Mouse (Mus musculus) erythroblast, embryonic 14.5 days (primary cell): ENCODE measurements at regions not wholly inside any gene's neighbourhood (a gene's known extent, or its start where the extent isn't known, plus 50 kb on each side); places are given as distances from the start of the nearest gene placed in this dataset.

Experiments
- GATA1 ChIP-seq: IDR thresholded peaks from 2 replicates; pipeline ENCODE4 v1.6.1; 2012; ENCODE audit warnings: low read length, inconsistent platforms, mixed read lengths
- TAL1 ChIP-seq: IDR thresholded peaks from 3 replicates; pipeline ENCODE4 v1.6.1; 2012; ENCODE audit warnings: low read length, inconsistent platforms, mixed read lengths

DNA sequence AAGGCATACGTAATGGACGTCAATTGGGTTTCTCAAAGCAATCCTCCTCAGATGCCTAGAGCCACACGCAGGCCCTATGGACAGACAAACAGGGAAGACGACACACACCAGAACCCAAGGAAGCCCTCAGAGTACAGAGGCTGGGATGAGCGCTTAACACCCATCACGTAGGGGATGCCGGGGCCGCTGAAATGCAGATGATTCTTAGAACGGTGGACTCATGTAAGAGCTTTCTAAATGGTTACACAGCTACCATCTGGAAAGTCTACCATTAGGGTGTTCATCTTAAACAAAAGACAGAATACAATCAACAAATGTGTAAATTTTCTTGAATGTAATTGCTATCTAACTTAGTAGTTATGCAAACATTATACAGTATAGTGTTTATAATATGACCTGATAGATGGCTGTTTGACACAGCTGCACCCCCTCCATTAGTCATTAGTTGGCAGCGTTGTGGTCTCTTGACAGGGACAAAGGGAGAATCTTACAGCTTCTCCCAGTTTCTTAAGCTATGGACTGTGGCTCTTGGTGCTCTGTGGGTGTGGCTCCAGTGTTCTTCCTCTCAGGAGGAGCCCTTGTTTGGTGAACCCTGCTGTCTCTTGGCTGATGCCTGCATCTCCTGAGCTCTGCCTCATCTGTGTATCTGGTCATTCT lies 259.4 kb upstream of the Runx1 start:
- TF ChIP-seq GATA1 (no peak), TAL1 (no peak)
